Mouse (Mus musculus) intestine, embryonic 16.5 days (tissue): ENCODE measurements at regions not wholly inside any gene's neighbourhood (a gene's known extent, or its start where the extent isn't known, plus 50 kb on each side); places are given as distances from the start of the nearest gene placed in this dataset.

Experiments used
- ATAC-seq: fragments of 200-750 bp; cut with Nextera tagmentation; 2 replicates; pipeline ENCODE4 v1.8.0; 2017; ENCODE audit warnings: moderate TSS enrichment, moderate library complexity
- H3K27ac ChIP-seq: fragments of 300-500 bp; sonication (generic); 2 replicates; pipeline ENCODE4 v1.5.1; 2014; ENCODE audit warnings: mild to moderate bottlenecking, low read length
- H3K27me3 ChIP-seq: fragments of 300-500 bp; sonication (generic); replicated peaks from 2 replicates; pipeline ENCODE4 v1.6.1; 2014; ENCODE audit warnings: low read length, control low read depth, mixed read lengths; ENCODE audit not compliant: control insufficient read depth, insufficient read depth
- H3K36me3 ChIP-seq: fragments of 300-500 bp; sonication (generic); 2 replicates; pipeline ENCODE4 v1.6.1; 2014; ENCODE audit warnings: low read length, control low read depth; ENCODE audit not compliant: control insufficient read depth, insufficient read depth
- H3K4me1 ChIP-seq: fragments of 300-500 bp; sonication (generic); 2 replicates; pipeline ENCODE4 v1.6.1; 2014; ENCODE audit warnings: low read length, control low read depth, mixed read lengths; ENCODE audit not compliant: control insufficient read depth, insufficient read depth
- H3K4me2 ChIP-seq: fragments of 300-500 bp; sonication (generic); 2 replicates; pipeline ENCODE4 v1.6.1; 2014; ENCODE audit warnings: low read depth, low read length, control low read depth
- H3K4me3 ChIP-seq: fragments of 300-500 bp; sonication (generic); 2 replicates; pipeline ENCODE4 v1.5.1; 2014; ENCODE audit warnings: mild to moderate bottlenecking, low read length
- H3K9ac ChIP-seq: fragments of 300-500 bp; sonication (generic); 2 replicates; pipeline ENCODE4 v1.6.1; 2014; ENCODE audit warnings: low read depth, low read length
- H3K9me3 ChIP-seq: fragments of 300-500 bp; sonication (generic); 2 replicates; pipeline ENCODE4 v1.6.1; 2016; ENCODE audit warnings: low read length, control low read depth; ENCODE audit not compliant: control insufficient read depth
- WGBS: fragments of 180-500 bp; shearing (Covaris S2); extraction: QIAGEN DNeasy Blood & Tissue Kit; methylation state at CpG from one replicate; pipeline ENCODE4 v1.1.7; 2014; 5-methylcytosine and 5-hydroxymethylcytosine counted together

DNA sequence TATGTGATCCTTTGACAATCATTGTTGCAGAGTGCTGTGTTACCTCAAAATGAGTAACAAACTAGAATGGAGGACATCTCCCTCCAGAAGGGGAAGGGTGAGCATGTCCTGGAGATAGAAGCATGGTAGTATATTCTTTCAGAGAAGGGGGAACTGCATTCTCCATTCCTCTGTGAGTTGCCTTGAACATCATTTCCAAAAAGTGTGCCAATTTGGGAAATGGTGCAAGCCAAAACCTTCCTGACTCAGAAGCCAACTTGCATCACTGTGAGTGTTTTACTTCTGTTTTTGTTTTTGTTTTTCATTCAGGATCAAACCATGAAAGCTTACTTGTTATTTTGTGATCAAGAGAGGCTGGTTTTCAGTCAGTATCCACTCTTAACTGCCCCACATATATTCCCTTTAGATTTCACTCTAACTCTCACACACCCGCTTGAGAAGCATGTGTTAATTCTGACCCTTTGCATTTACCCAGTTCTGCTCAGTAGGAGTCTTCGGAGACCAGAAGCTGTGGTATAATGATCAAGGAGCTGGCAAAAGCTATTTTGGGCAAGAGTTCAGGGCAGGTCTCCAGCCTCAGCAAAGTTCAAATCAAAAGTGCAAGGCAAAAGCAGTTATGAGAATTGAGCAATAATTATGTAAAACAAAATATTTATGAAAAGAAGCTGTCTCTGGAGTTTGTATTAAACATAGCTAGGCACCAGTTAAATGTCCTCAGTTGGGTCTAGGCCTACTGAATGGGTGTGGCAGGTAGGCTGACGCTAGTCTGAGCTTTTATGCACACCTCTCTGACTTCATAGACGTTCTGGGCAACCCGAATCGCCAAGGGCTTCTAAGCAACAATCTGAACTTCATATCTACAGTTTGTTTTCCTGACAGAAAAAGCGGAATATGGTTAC, 368.3 kb upstream of the Ctso start:
- no peak for ATAC-seq
- H3K36me3 ChIP-seq: no peaks in the 10 kb centered on the region
- H3K4me3 ChIP-seq: no peak overlapping the region
- no peaks in the 10 kb centered on the region for H3K4me1 ChIP-seq
- WGBS: 65% methylated on average over 7 of the region's 7 CpGs
- no peak overlapping the region for H3K4me2 ChIP-seq
- no peak overlapping the region for H3K9ac ChIP-seq
- no peak overlapping the region for H3K27ac ChIP-seq
- H3K9me3 ChIP-seq: no peaks in the 10 kb centered on the region
- H3K27me3 ChIP-seq: no peaks in the 10 kb centered on the region

DNA sequence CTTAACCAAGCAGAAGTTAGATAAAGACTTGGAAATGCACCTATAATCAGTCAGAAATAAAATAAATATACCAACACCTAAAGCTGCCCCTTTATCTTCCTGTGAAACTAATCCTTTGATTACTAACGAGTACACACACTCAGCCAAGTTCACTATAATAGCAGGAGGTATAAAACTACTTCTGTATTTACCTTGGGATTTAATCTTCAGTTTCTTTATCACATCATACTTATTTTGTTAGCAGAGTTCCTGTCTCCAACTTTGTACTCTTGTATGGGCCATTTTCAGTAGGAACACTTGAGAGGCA, 367.7 kb upstream of the Ctso start:
- ATAC-seq: no peak; the same call in 1 of the 2 replicates
- WGBS: 49% methylated on average over 1 of the region's 1 CpGs

DNA sequence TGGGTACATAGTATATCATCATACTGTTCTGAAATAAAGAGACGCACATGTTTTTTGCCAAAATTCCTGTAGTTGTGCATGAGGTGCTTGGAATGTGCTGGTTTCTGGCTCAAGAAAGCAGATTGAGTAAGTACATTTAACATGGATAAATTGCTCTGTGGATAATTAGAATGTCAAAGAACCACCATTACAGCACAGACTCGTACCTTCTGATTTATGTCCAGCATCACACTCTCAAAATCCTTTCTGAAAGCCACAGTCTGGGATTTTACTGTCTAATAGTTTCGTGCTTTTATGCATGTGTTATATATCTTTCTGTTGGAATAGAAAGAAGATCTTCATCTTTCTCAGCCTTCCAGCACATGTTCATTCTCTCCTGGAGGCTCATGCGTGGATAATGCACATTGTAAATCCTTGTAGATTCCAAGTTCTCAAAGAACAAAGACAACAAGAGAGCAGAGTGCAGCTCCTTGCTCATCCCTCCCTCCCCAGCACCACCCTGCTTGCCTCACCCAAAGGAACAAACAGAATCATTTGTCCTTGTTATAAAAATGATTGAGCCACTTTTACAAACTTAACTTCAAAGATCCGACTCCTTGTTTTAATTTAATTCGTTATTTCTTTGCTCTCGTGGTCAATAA, 348.9 kb upstream of the Ctso start:
- Histone ChIP-seq H3K4me1 (no peaks in the 10 kb centered on the region), H3K27ac (no peak overlapping the region), H3K4me3 (no peak overlapping the region), H3K27me3 (no peaks in the 10 kb centered on the region), H3K9ac (no peak overlapping the region), H3K36me3 (no peaks in the 10 kb centered on the region), H3K9me3 (no peaks in the 10 kb centered on the region), H3K4me2 (no peak overlapping the region)
- 47% methylated on average over 7 of the region's 7 CpGs for WGBS
- ATAC-seq: no peak

More for the DNA sequence above, 367.7 kb upstream of the Ctso start:
- no peaks in the 10 kb centered on the region for H3K27me3 ChIP-seq
- H3K27ac ChIP-seq: no peak overlapping the region
- H3K4me2 ChIP-seq: no peak overlapping the region
- no peak overlapping the region for H3K4me3 ChIP-seq
- no peaks in the 10 kb centered on the region for H3K4me1 ChIP-seq
- no peak overlapping the region for H3K9ac ChIP-seq
- H3K9me3 ChIP-seq: no peaks in the 10 kb centered on the region
- H3K36me3 ChIP-seq: no peaks in the 10 kb centered on the region

DNA sequence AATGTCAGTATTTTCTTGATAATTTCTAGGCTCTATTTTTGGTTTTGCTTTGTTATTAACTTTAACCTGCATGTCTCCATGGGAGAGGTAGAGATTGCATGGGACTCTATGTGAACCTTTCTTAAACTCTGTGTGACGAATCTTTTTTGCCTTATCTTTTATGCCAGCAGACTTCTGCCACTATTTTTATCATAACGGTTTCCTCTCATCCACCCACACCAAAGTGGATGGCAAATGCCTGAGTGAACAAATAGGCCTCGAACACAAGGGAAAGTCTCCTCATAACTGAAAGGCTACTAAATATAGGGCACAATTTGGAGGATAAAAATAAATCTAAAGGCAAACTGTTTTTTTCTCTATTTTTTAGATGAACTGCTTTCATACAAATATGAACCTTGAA, 343.3 kb upstream of the Ctso start:
- no peak overlapping the region for H3K27ac ChIP-seq
- no peaks in the 10 kb centered on the region for H3K9me3 ChIP-seq
- WGBS: 86% methylated on average over 3 of the region's 3 CpGs
- no peak overlapping the region for H3K4me3 ChIP-seq
- no peak for ATAC-seq
- no peak overlapping the region for H3K9ac ChIP-seq
- H3K4me2 ChIP-seq: no peak overlapping the region
- no peaks in the 10 kb centered on the region for H3K4me1 ChIP-seq
- H3K36me3 ChIP-seq: no peaks in the 10 kb centered on the region
- no peaks in the 10 kb centered on the region for H3K27me3 ChIP-seq

DNA sequence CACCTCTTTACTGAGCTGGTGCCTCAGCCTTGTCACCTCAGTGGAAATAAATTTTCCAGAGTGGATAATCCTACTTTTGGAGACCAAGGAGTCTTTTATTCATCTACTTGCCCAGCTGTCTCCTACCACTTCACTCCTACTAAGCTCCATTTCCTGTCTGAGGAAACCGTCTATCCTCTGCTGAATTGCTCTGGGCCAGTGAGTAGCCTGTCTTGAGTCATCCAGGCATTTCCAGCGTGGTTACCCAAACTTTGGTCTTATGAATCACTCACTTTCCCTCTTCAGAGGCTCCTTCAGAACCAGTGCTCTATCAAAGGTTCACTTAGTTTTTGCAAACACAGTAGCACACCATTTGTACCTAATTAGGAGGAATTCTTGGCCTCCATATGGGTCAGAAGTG, 303.2 kb upstream of the Ctso start:
- no peak for ATAC-seq
- H3K4me1 ChIP-seq: no peaks in the 10 kb centered on the region
- H3K4me3 ChIP-seq: no peak overlapping the region
- H3K36me3 ChIP-seq: no peaks in the 10 kb centered on the region
- 53% methylated on average over 2 of the region's 2 CpGs for WGBS
- H3K27ac ChIP-seq: no peak overlapping the region
- H3K27me3 ChIP-seq: no peaks in the 10 kb centered on the region
- no peak overlapping the region for H3K9ac ChIP-seq
- H3K4me2 ChIP-seq: no peak overlapping the region
- no peaks in the 10 kb centered on the region for H3K9me3 ChIP-seq

DNA sequence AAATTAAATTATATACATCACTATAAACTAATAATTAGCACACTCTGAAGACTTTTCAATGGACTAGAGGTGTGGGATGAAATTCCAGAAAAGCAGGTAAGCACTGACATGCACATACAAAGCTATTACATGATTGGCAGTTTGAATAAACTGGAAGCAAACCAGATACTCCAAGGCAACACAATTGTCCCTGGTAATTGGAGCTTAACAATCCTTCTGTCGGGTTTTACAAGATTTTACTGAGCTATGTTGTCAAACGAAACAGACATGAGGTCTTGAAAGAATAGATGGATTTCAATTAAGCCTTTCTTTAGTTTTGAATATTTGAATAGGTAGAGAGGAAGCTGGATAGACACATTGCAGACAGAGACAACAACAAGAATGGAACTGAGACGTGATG, 273.9 kb upstream of the Ctso start:
- no peaks in the 10 kb centered on the region for H3K36me3 ChIP-seq
- H3K9me3 ChIP-seq: no peaks in the 10 kb centered on the region
- no peak overlapping the region for H3K4me2 ChIP-seq
- ATAC-seq: no peak
- WGBS: 57% methylated on average over 3 of the region's 3 CpGs
- no peaks in the 10 kb centered on the region for H3K4me1 ChIP-seq
- H3K27ac ChIP-seq: no peak overlapping the region
- H3K9ac ChIP-seq: no peak overlapping the region
- H3K27me3 ChIP-seq: no peaks in the 10 kb centered on the region
- no peak overlapping the region for H3K4me3 ChIP-seq

DNA sequence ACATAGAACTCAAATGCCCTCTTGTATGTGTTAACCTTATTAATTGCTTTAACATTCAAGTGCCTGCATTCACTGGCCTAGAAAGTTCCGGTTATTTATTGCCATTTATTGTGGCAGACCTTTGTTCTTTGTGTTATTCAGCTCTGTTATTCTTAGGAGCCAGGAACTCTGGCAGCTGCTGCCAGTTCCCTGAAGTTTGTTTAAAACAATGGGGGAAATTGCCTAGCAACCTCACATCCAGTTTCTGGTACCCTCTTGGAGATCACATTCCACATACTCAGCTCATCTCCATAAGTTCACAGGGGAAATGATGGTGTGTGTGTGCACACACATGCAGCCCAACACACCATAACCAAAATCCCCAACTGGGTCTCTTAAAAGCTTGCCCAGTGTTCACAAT, 270.8 kb upstream of the Ctso start:
- no peaks in the 10 kb centered on the region for H3K36me3 ChIP-seq
- no peak for ATAC-seq
- H3K4me2 ChIP-seq: no peak overlapping the region
- H3K4me1 ChIP-seq: no peaks in the 10 kb centered on the region
- H3K9me3 ChIP-seq: no peaks in the 10 kb centered on the region
- no peaks in the 10 kb centered on the region for H3K27me3 ChIP-seq
- H3K27ac ChIP-seq: no peak overlapping the region
- no peak overlapping the region for H3K9ac ChIP-seq
- no peak overlapping the region for H3K4me3 ChIP-seq
- 5% methylated on average over 1 of the region's 1 CpGs for WGBS

DNA sequence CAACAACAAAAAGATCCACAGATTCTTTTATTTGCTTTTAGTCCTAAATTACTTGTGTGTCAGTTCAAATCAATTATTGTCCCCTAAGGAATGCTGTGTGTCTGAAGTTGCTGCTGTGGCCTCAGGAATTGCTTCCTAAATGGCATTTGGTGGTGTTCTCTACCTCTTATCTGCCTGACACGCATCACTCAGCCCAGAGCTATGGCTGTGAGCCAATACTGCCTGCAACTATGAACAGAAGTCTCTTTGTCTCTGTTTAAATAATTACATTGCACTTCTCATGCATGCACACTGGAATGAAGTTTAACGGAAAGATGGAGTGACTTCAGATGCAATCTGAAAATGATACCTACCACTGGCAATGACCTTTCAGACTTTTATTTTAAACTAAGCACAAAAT, 266.1 kb upstream of the Ctso start:
- H3K9ac ChIP-seq: no peak overlapping the region
- ATAC-seq: no peak
- 49% methylated on average over 2 of the region's 2 CpGs for WGBS

DNA sequence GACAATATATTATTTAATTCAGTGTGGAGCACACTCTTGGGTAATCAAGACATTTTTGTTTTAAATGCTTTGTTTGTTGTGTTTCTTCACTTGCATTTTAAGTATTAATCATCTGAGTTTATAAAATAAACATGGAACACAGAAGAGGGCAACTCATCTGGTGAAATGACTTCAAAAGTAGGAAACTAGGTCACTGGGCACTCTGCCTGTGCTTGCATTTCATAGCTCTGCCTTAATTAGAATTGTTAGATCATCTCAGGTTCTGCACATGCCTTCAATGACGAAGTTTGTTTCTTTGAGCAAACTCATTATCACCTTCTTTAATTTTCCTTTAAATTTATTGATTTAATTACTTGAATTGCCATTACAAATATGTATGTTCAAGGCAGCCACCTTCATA, 255.8 kb upstream of the Ctso start:
- H3K9ac ChIP-seq: no peak overlapping the region
- H3K27me3 ChIP-seq: no peaks in the 10 kb centered on the region
- H3K4me2 ChIP-seq: no peak overlapping the region
- H3K4me3 ChIP-seq: no peak overlapping the region
- no peaks in the 10 kb centered on the region for H3K36me3 ChIP-seq
- no peak for ATAC-seq
- WGBS: 79% methylated on average over 1 of the region's 1 CpGs
- no peaks in the 10 kb centered on the region for H3K4me1 ChIP-seq
- H3K27ac ChIP-seq: no peak overlapping the region
- H3K9me3 ChIP-seq: no peaks in the 10 kb centered on the region

More for the DNA sequence above, 266.1 kb upstream of the Ctso start:
- H3K9me3 ChIP-seq: no peaks in the 10 kb centered on the region
- no peak overlapping the region for H3K4me3 ChIP-seq
- H3K36me3 ChIP-seq: no peaks in the 10 kb centered on the region
- no peaks in the 10 kb centered on the region for H3K27me3 ChIP-seq
- no peak overlapping the region for H3K27ac ChIP-seq
- H3K4me2 ChIP-seq: no peak overlapping the region
- H3K4me1 ChIP-seq: no peaks in the 10 kb centered on the region
